Mouse (Mus musculus) erythroid progenitor cell, adult 5-6 weeks (primary cell): ENCODE results near the gene Arfgef3. TPM values are rescaled to one million over a fixed set of nuclear protein-coding genes. Genes with fewer than 3 reads are reported as not detected.

Experiments used
- ATAC-seq: replicated peaks from 2 replicates; pipeline ENCODE4 v1.8.0; 2016; ENCODE audit warnings: moderate number of reproducible peaks, mild to moderate bottlenecking, moderate TSS enrichment, inconsistent platforms; ENCODE audit not compliant: poor library complexity, low FRiP score, severe bottlenecking
- total RNA-seq, 2 experiments: library from RNA; stranded (forward) in 1 of 2; stranded (reverse) in 1 of 2; fragments of 150-400 nt in 1 of 2; fragments of 186-747, 209-891 nt in 1 of 2; gene quantifications; 2 replicates each; pipeline versions ENCODE4 v1.2.3 to v1.2.4; 2015 to 2017; ENCODE audit warnings: low replicate concordance in 2 of 2

Gene Arfgef3
- total RNA-seq (2015; ENCODE audit: low replicate concordance) (not detected in 2 replicates), total RNA-seq (2017; ENCODE audit: low replicate concordance) (under 0.01 TPM in 1 of 2 replicates, not detected in the other)

GRCm38 (mm10) chr10:18743286-18744142 is at the start of gene Arfgef3:
Arfgef3 (minus strand) TSS chr10:18743949.
- no peak for ATAC-seq

- no peak for ATAC-seq
Measured at GRCm38 (mm10) chr10:18790063-18790462, 46.3 kb upstream of the Arfgef3 start.

GRCm38 (mm10) chr10:18788601-18789000 is 44.9 kb upstream of the Arfgef3 start:
- ATAC-seq: no peak

GRCm38 (mm10) chr10:18786693-18787092 is 42.9 kb upstream of the Arfgef3 start, which contains the start of gene Gm4922:
Gm4922 (minus strand) TSS chr10:18786793.
- no peak for ATAC-seq

GRCm38 (mm10) chr10:18777546-18777945 is 33.8 kb upstream of the Arfgef3 start:
- no peak for ATAC-seq

- ATAC-seq: no peak
Measured at GRCm38 (mm10) chr10:18772537-18773179, 28.9 kb upstream of the Arfgef3 start.

- ATAC-seq: no peak
Measured at GRCm38 (mm10) chr10:18769909-18770308, 26.2 kb upstream of the Arfgef3 start.

GRCm38 (mm10) chr10:18760241-18760640 is 16.5 kb upstream of the Arfgef3 start:
- no peak for ATAC-seq

- ATAC-seq: no peak
Measured at GRCm38 (mm10) chr10:18750057-18750456, 6.3 kb upstream of the Arfgef3 start.

- ATAC-seq: no peak
Measured at GRCm38 (mm10) chr10:18742086-18742485, 1.7 kb downstream of the Arfgef3 start.

GRCm38 (mm10) chr10:18741024-18741423 is 2.7 kb downstream of the Arfgef3 start:
- ATAC-seq: no peak

- no peak for ATAC-seq
Measured at GRCm38 (mm10) chr10:18728548-18728947, 15.2 kb downstream of the Arfgef3 start.

GRCm38 (mm10) chr10:18711436-18711835 is 32.3 kb downstream of the Arfgef3 start:
- ATAC-seq: no peak

- ATAC-seq: no peak
Measured at GRCm38 (mm10) chr10:18710949-18711348, 32.8 kb downstream of the Arfgef3 start.

- ATAC-seq: no peak
Measured at GRCm38 (mm10) chr10:18709836-18710235, 33.9 kb downstream of the Arfgef3 start.

- no peak for ATAC-seq
Measured at GRCm38 (mm10) chr10:18708641-18709040, 35.1 kb downstream of the Arfgef3 start.

GRCm38 (mm10) chr10:18704393-18705120 is 39.2 kb downstream of the Arfgef3 start:
- no peak for ATAC-seq

GRCm38 (mm10) chr10:18701517-18701916 is 42.2 kb downstream of the Arfgef3 start:
- no peak for ATAC-seq

GRCm38 (mm10) chr10:18700117-18700516 is 43.6 kb downstream of the Arfgef3 start:
- ATAC-seq: no peak

- no peak for ATAC-seq
Measured at GRCm38 (mm10) chr10:18699151-18699550, 44.6 kb downstream of the Arfgef3 start.
